Mouse (Mus musculus): ENCODE results near the gene Gsto2.

Gsto2 gene

DNA sequence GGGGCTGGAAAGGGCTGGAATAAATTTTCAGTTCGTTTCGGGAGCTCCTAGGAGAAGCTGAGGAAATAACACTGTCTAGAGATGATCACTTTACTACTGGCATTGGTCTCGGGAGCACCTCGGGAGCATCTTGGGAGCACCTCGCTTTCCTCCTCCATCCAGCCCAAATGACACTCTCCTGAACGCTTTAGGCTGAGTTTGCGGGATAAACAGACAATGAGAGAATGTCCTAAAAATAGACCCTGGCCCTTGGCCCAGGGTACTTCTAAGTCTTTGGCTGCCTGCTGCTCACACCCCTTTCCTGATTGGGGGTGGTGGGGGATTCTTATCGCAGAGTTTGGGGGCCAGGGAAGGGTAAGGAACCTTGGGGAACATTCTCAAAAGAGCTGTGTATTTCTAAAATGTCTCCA is 54.6 kb downstream of the Gsto2 start:
- DNase-seq (ENCODE audit: low read depth), result no peak

DNA sequence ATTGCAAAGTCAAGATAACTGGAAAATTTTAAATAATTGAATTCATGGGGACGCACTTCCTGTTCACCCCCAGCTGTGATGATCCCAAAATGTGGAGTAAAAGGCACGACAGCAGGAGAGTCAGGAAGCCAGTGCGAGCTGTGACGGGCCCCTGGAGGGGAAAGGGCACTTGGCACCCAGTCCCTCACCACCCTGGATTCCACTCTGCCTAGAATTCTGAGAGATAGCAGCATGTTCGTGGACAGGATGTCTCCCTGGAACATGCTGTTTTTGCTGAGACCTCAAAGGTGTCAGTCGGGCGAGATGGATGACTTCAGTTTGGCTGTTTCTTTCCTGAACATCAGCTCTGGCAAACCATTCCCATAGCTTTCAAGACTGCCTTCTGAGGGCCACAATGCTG is 60.5 kb downstream of the Gsto2 start:
- DNase-seq (ENCODE audit: low read depth), result no peak

DNA sequence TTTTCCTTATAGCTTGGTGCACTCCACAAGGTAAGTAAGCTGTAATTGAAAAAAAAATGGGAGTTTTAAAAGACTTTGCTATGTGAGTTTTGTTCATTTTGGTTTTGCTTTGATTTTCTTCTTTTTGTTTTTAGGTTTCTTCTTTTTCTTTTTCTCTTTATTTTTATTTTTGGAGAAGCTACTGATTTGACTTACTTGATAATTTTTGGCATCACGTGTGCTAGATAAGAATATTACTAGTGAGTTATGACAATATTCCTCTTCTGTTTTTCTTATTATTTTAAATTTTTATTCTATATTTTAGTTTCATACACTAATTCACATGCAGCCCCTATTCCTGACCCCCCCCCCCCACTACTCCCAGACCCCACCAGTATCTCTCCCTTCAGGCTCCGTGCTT is 61.7 kb downstream of the Gsto2 start:
- no peak for DNase-seq (ENCODE audit: low read depth)

DNA sequence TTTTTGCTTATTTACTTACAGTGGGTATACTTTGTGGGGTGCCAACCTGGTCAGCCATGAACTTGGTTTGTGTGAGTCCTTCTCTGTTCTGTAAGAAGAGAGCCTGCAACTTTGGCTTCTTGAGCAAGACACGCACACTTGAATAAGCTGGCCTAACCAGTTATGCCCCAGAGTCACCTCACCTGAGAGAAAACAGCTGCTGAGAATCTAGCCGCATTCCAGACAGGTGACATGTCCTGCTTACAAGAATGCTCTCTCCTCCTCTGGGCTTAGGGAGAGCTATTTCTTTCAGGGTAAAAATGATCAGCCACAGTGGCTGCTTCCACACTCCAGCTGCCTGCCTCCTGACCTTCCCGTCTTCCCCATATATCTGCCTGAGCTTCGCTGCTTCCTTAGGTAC is 63.7 kb downstream of the Gsto2 start:
- no peak for DNase-seq (ENCODE audit: low read depth)

DNA sequence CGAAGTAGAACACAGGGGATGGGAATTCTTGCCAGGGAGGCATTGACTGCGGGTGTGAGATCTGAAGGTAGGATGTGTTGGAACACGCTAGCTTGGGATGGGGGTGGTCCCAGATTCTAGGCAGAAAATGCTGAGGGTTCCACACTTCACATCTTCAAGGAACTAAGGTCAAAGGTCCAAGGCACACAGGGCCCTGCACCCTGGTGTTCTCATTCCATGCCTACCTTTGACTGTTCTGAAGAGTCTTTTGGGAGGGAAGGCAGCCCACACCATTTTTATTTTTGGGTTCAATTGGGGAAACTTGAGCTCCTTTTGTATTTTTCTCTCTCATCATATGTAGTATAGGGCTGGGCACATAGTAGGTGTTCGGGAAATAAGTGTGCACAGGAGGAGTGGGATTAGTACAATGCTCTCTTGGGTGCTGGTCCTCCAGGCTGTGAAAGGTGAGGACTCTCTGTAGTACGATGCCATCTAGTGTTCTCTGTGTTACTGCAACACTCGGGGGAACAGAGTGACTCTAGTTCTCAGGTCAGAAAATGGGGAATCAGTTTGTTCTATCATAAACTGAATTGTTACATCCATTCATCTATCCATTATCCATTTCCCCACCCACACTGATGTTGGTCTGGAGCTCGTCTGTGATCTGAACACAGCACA is 66.8 kb downstream of the Gsto2 start:
- no peak for DNase-seq (ENCODE audit: low read depth)

DNA sequence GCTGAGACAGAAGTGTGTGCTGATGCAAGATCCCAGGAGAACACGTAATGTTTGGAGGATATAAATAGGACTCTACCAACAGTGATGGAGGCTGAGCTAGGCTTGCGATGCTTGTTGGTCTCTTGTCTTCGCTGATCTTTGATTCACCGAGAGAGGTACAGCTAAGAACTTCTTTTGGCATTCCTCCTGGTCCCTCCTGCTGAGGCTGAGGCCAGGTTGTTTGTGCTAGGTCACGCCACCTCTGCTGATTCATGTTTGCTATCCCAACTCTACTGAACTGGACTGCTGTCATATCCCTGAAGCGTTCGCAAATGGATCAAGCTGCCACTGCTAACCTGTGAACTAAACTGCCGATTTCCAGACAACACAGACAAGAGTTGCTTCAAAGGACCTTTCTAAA is 68.8 kb downstream of the Gsto2 start:
- no peak for DNase-seq (ENCODE audit: low read depth)

DNA sequence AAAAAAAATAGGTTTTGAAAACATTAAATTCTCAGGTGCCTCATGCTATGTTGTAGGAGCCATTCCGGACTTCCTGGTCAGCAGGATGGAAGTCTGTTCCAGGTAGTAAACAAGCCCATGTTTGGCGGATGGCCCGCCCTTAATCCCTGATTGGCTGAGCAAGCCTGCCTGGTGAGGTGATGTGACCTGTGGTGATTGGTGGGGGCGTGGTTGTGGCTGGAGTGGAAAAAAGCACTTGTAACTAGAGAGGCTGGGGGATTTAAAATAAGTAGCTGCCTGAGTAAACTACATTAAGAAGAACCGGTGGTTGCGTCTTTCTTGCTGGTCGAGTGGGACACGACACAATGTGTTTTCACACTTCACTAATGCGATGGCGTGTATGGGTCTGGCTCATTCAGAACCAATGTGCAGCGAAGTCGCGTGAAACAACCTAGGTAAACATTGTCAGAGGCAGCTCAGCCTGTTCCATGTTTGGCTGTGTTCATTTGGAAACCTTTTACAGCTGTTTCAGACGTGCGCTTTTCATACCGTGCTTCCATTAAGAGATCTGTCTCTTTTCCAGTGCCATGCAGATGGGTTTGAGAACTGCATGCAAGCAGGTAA is 69.4 kb downstream of the Gsto2 start:
- DNase-seq (ENCODE audit: low read depth), result no peak

DNA sequence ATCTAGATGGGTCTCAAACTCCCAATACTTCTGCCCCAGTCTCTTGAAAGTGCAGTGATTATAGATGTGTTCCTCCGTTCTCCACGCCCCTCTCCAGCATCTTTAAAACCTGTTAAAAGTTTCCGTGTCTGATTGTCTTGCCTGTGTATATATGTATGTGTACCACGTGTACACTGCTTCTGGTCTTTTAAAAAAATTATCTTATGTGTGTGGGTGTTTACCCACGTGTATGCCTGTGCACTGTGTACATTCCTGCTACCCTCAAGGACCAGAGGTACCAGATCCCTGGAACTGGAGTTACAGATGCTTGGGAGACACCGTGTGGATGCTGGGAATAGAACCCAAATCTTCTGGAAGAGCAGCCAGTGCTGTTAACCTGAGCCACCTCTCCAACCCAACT is 70.2 kb downstream of the Gsto2 start:
- no peak for DNase-seq (ENCODE audit: low read depth)

Data from fibroblast of lung, adult 2 months (primary cell).